Mouse (Mus musculus): ENCODE results near the gene Tgfb1. TPM values are rescaled to one million over a fixed set of nuclear protein-coding genes. Genes with fewer than 3 reads are reported as not detected.
A peak's percentile ranks its signal among the peaks of the same experiment; 100 is the strongest.

Gene Tgfb1
- total RNA-seq, 1 experiment from 2014 or later: 66.7 TPM

GRCm38 (mm10) chr7:25700732-25701131, 13.9 kb downstream of the Tgfb1 start:
- ATAC-seq (ENCODE audit: extremely low read depth, insufficient number of reproducible peaks, low FRiP score, poor library complexity, severe bottlenecking): peak; percentile 50; the same call in 1 of the 2 replicates

GRCm38 (mm10) chr7:25702350-25702749, 15.5 kb downstream of the Tgfb1 start:
- no peak for ATAC-seq (ENCODE audit: extremely low read depth, insufficient number of reproducible peaks, low FRiP score, poor library complexity, severe bottlenecking)

- no peak for ATAC-seq (ENCODE audit: extremely low read depth, insufficient number of reproducible peaks, low FRiP score, poor library complexity, severe bottlenecking)
Measured at GRCm38 (mm10) chr7:25703793-25704494, 17.1 kb downstream of the Tgfb1 start.

- no peak for ATAC-seq (ENCODE audit: extremely low read depth, insufficient number of reproducible peaks, low FRiP score, poor library complexity, severe bottlenecking)
Measured at GRCm38 (mm10) chr7:25704716-25705364, 18.0 kb downstream of the Tgfb1 start.

- ATAC-seq (ENCODE audit: extremely low read depth, insufficient number of reproducible peaks, low FRiP score, poor library complexity, severe bottlenecking): no peak
Measured at GRCm38 (mm10) chr7:25705801-25706251, 19.0 kb downstream of the Tgfb1 start.

GRCm38 (mm10) chr7:25706578-25707170, 19.9 kb downstream of the Tgfb1 start:
- peak; percentile 21; the same call in 1 of the 2 replicates for ATAC-seq (ENCODE audit: extremely low read depth, insufficient number of reproducible peaks, low FRiP score, poor library complexity, severe bottlenecking)

GRCm38 (mm10) chr7:25707581-25708292, 20.9 kb downstream of the Tgfb1 start:
- ATAC-seq (ENCODE audit: extremely low read depth, insufficient number of reproducible peaks, low FRiP score, poor library complexity, severe bottlenecking): peak; percentile 70

GRCm38 (mm10) chr7:25709961-25710360, 23.2 kb downstream of the Tgfb1 start:
- no peak for ATAC-seq (ENCODE audit: extremely low read depth, insufficient number of reproducible peaks, low FRiP score, poor library complexity, severe bottlenecking)

GRCm38 (mm10) chr7:25710519-25711130, 23.8 kb downstream of the Tgfb1 start:
- no peak for ATAC-seq (ENCODE audit: extremely low read depth, insufficient number of reproducible peaks, low FRiP score, poor library complexity, severe bottlenecking)

- ATAC-seq (ENCODE audit: extremely low read depth, insufficient number of reproducible peaks, low FRiP score, poor library complexity, severe bottlenecking): no peak
Measured at GRCm38 (mm10) chr7:25711165-25711564, 24.4 kb downstream of the Tgfb1 start.

- no peak for ATAC-seq (ENCODE audit: extremely low read depth, insufficient number of reproducible peaks, low FRiP score, poor library complexity, severe bottlenecking)
Measured at GRCm38 (mm10) chr7:25711731-25712197, 25.0 kb downstream of the Tgfb1 start.

- no peak for ATAC-seq (ENCODE audit: extremely low read depth, insufficient number of reproducible peaks, low FRiP score, poor library complexity, severe bottlenecking)
Measured at GRCm38 (mm10) chr7:25712801-25713200, 26.0 kb downstream of the Tgfb1 start.

- ATAC-seq (ENCODE audit: extremely low read depth, insufficient number of reproducible peaks, low FRiP score, poor library complexity, severe bottlenecking): no peak
Measured at GRCm38 (mm10) chr7:25714581-25714980, 27.8 kb downstream of the Tgfb1 start.

GRCm38 (mm10) chr7:25715731-25716271, 29.0 kb downstream of the Tgfb1 start:
- no peak for ATAC-seq (ENCODE audit: extremely low read depth, insufficient number of reproducible peaks, low FRiP score, poor library complexity, severe bottlenecking)

- no peak for ATAC-seq (ENCODE audit: extremely low read depth, insufficient number of reproducible peaks, low FRiP score, poor library complexity, severe bottlenecking)
Measured at GRCm38 (mm10) chr7:25717478-25717877, 30.7 kb downstream of the Tgfb1 start.

- ATAC-seq (ENCODE audit: extremely low read depth, insufficient number of reproducible peaks, low FRiP score, poor library complexity, severe bottlenecking): peak; percentile 87
Measured at GRCm38 (mm10) chr7:25718788-25719417, 32.1 kb downstream of the Tgfb1 start, which contains the start of gene Ccdc97. Gene Ccdc97, minus strand, starts transcription at chr7:25719088.

- no peak for ATAC-seq (ENCODE audit: extremely low read depth, insufficient number of reproducible peaks, low FRiP score, poor library complexity, severe bottlenecking)
Measured at GRCm38 (mm10) chr7:25719761-25720610, 33.2 kb downstream of the Tgfb1 start.
